Mouse (Mus musculus) brain, embryonic 18.5 days (tissue): ENCODE results near the gene Irf6.

ENCODE experiments used
- DNase-seq: peaks from one replicate; pipeline ENCODE4 v3.0.0-alpha.2; 2012; ENCODE audit warnings: low read depth, low spot score

Gene Irf6

GRCm38 (mm10) chr1:193156316-193157110, 3.6 kb downstream of the Irf6 start:
- DNase-seq: no peak

- DNase-seq: no peak
These were observed 4.2 kb downstream of the Irf6 start for GRCm38 (mm10) chr1:193157111-193157492.

- no peak for DNase-seq
These were observed 6.3 kb downstream of the Irf6 start for GRCm38 (mm10) chr1:193159163-193159562.

- DNase-seq: no peak
These were observed 6.7 kb downstream of the Irf6 start for GRCm38 (mm10) chr1:193159613-193160012.

- DNase-seq: no peak
These were observed 7.6 kb downstream of the Irf6 start for GRCm38 (mm10) chr1:193160317-193161032.

GRCm38 (mm10) chr1:193167746-193168145, 14.8 kb downstream of the Irf6 start, which contains the start of gene A130010J15Rik:
TSS of gene A130010J15Rik (plus strand) at chr1:193168046.
- DNase-seq: no peak

- DNase-seq: no peak
These were observed 16.3 kb downstream of the Irf6 start for GRCm38 (mm10) chr1:193169228-193169627.

- DNase-seq: no peak
These were observed 16.9 kb downstream of the Irf6 start for GRCm38 (mm10) chr1:193169856-193170255.

- peak; percentile 99 for DNase-seq
These were observed 20.3 kb downstream of the Irf6 start for GRCm38 (mm10) chr1:193172991-193173809.

- DNase-seq: no peak
These were observed 20.9 kb downstream of the Irf6 start for GRCm38 (mm10) chr1:193173810-193174129.

GRCm38 (mm10) chr1:193174143-193174733, 21.3 kb downstream of the Irf6 start:
- DNase-seq: no peak

- DNase-seq: no peak
These were observed 28.2 kb downstream of the Irf6 start for GRCm38 (mm10) chr1:193181104-193181503.

- DNase-seq: no peak
These were observed 35.3 kb downstream of the Irf6 start for GRCm38 (mm10) chr1:193188257-193188656.

GRCm38 (mm10) chr1:193189151-193189621, 36.3 kb downstream of the Irf6 start:
- peak; percentile 16 for DNase-seq

GRCm38 (mm10) chr1:193189771-193190170, 36.9 kb downstream of the Irf6 start:
- no peak for DNase-seq

- DNase-seq: no peak
These were observed 38.9 kb downstream of the Irf6 start for GRCm38 (mm10) chr1:193191675-193192283.

- no peak for DNase-seq
These were observed 41.7 kb downstream of the Irf6 start for GRCm38 (mm10) chr1:193194416-193195140.

- DNase-seq: no peak
These were observed 42.4 kb downstream of the Irf6 start for GRCm38 (mm10) chr1:193195169-193195810.

- no peak for DNase-seq
These were observed 44.7 kb downstream of the Irf6 start for GRCm38 (mm10) chr1:193197494-193198205.
